Mouse (Mus musculus) T-cell, adult 2 months (primary cell): Measurements from ENCODE around the gene Ms4a14.
"Not testable (repeated sequence)": the region's sequence is repeated elsewhere in the genome, so short reads cannot be mapped to it uniquely, and the experiment has no call there.

Experiments
- DNase-seq: peaks from one replicate; pipeline ENCODE4 v3.0.0; 2022; ENCODE audit warnings: low spot score

Gene Ms4a14

DNA sequence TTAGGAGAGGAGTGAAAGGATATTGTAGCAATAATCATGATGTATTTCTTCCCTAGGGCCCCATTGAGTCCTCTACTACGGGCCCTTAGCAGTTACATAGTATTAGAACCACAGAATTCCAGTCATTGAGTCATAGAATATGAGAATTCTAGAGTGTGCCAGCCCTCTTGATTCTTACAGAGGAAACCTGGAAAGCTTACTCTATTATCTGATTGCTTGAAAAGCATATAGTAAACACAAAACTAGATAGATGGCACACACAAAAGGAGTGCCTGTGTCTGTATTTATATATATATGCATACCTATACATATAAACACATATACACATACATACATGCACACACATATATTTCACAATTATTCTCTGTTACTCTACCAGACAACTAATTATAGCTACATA, at the start of gene Ms4a14:
Ms4a14 (minus strand) TSS at position 101 of the 400 bp plus-strand sequence.
- DNase-seq: no peak

DNA sequence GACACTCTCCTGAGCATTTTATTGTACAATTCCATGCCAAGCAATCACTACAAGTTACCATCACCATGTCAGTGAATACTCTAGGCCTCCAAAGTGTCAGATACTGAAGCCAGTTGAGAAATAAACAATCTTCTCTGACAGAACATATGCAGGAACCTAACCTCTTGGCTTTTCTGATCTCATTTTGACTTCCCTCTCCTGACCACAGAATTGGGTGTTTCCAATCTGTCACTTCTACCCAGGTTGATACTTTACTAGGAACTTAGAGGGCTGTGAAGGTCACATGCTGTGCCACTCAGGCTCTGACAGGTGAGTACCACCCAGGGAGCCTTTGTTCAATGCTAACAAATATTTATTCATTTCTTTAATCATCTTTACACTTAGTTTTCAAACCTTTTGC, 47.7 kb upstream of the Ms4a14 start:
- peak; percentile 90 for DNase-seq

- DNase-seq: peak; percentile 58
These were observed 45.9 kb upstream of the Ms4a14 start for GRCm38 (mm10) chr19:11360106-11360505.

- peak; percentile 91 for DNase-seq
These were observed 41.5 kb upstream of the Ms4a14 start for GRCm38 (mm10) chr19:11355730-11356129.

DNA sequence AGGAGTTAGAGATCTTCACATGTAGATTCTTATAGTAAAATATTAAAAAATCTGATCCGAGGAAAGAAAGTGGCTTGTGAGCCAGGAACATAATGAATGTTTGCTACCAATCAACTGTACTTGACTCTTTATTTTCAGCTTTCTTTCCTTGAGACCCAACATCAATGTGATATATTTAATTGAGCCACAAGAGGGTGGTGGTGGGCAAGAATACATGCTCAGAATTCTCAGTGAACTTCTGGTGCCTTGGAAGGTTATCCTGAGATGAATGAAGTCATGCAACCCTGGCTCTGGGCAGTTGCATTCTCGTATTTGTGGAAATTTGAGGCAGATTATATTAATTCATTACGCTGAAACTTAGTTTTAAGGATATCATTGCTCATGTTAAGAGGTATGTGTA, 37.6 kb upstream of the Ms4a14 start:
- peak; percentile 62 for DNase-seq

DNA sequence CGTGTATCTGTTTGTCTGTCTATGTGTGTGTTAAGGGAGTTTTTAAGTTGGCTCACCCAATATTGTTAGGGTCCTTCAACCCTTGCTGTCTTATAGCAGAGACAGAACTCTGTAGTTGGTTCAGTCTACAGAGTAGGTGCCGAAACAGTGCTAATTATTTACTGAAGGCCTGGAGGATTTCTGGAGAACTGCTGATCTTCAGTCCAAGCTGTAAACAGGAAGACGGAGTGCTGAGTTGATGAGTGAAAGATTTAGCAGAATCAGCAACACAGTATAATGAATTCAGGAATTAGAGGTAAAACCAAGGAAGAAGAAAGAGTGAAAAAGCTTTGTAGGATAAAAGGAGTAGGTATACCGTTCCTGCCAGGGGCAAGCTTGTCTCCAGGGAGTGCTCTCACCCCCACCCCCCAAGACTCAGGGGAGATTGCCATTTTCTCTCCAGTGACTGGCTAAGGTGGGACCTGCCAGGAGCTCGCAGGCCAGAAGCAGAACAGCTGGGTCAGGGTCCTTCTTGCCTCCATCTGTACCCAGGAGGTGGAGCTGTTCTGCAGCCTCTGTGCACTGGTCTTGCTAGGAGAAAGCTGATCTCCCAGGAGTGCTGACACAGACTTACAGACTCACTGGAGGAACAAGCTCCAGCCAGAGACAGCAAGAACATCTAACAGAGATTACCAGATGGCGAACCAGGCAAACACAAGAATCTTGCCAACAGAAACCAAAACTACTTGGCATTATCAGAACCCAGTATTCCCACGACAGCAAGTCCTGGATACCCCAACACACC, 35.6 kb upstream of the Ms4a14 start:
- no peak for DNase-seq

DNA sequence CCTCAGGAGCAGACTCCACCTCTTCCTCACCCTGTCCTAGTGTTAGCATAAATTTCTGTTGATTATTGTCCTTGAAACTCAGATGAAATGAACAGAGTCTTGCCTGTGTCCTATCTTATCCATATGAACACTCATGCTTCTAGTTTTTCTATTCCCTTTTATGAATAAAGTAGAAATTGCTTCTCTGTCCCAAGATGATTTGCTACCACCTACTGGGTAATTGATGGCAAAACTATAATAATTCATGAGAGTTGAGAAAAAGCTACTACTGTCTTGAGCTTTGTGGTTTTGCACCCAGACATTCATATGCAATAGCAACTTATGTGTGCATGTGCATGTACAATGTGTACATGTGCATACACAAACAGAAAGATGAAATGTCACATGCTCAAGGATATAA, 29.7 kb upstream of the Ms4a14 start:
- DNase-seq: no peak

GRCm38 (mm10) chr19:11343147-11343546, 28.9 kb upstream of the Ms4a14 start:
- DNase-seq: no peak

GRCm38 (mm10) chr19:11335932-11336331, 21.7 kb upstream of the Ms4a14 start, which contains the start of gene Ms4a7:
Ms4a7 (minus strand) TSS chr19:11336146.
- DNase-seq: no peak

DNA sequence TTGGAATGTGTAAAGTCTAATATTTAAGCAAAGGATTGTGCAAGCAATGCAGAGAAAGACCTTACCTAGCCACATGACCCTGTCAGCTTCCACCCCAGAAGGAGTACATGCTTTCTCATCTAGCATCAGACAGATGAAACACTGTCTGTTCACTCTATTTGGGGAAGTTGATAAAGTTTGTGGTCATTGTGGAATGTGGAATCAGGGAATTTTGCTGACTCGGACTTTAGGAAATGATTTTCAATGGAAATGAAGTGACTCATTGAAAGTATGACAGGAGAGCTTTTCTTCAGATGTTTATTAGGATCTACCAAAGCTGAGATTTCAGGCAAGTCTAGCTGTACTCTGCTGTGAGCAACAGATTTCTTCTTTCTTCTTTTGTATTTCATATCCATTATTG, 6.9 kb upstream of the Ms4a14 start:
- DNase-seq: no peak

GRCm38 (mm10) chr19:11316786-11317185, 2.5 kb upstream of the Ms4a14 start:
- DNase-seq: no peak

DNA sequence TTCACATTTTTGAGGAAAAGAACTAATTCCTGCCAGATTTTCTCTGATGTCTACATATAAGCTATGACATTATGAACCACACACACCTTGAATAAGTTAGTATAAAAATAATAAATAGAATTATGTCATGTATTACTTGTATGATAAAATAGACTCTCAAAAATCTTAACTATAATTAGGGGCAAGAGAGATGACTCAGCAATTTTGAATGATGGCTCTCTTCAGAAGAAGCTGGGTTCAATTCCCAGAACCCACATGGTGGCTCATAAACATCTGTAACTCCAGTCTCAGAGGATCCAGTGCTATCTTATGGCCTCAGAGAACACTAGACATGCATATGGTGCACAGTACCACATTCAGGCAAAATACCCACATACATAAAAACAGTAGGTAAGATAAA, 5.4 kb downstream of the Ms4a14 start:
- no peak for DNase-seq

- DNase-seq: not testable (repeated sequence)
These were observed 14.7 kb downstream of the Ms4a14 start for GRCm38 (mm10) chr19:11299529-11299928.

DNA sequence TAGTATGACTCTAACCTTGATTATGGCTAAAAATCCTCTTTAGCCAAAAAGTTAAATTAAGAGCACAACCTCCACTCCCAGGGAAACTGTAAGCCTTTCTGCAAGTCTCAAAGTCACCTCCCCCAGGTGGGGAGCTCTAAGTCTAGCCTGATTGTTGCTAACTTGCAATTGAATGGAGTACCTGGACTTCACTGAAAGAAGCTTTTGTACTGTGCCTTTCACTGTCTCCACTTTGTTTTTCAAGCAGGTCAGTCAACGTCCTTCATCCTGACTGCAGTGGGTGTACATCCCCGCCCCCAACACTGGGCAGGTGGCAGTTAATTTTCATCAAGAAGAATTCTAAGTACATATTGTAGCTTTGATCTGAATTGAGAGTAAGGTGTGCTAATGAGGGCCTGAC, 15.3 kb downstream of the Ms4a14 start:
- DNase-seq: no peak

- DNase-seq: not testable (repeated sequence)
These were observed 20.6 kb downstream of the Ms4a14 start for GRCm38 (mm10) chr19:11293616-11294015.

- DNase-seq: peak; percentile 32
These were observed 21.3 kb downstream of the Ms4a14 start for GRCm38 (mm10) chr19:11292990-11293389.

DNA sequence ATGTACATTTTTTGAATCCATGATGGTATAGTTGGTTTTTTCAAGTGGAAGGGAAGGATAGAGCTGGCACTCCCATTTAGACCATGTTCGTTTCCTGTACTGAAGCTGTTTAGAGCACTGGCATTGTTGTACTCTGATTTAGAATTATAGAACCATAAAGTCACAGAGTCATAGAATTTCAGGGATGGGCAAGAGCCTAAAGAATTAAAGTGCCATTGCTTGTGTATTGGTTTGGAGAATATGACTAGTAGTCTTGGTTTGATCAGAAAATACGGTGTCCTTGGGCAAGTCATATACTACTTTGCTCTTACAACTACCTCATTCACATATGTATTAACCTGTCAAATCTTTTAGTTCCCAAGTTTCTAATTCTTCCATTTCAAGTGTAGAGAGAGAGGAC, 30.5 kb downstream of the Ms4a14 start, which contains the start of gene Ms4a5:
Ms4a5 (minus strand) TSS at position 101 of the 400 bp plus-strand sequence.
- no peak for DNase-seq

DNA sequence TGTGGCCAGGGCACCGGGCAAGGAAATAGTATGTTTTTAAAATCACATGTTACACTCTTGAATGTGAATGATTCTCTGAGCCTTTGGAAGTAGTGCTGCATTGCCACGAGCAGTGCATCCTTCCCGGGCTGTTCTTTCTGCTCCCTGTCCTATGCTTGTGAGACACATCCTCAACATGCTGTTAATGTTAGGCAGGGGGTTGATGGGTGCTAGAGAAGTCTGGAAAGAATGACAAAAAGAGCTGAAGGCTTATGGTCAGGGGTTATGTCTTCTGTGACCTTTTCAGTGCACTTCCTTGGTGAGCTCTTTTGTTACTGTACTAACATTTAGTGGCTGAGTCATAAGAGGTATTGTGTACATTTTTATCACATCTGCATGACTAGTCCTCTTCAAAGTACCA, 34.0 kb downstream of the Ms4a14 start:
- no peak for DNase-seq

GRCm38 (mm10) chr19:11276431-11276830, 37.8 kb downstream of the Ms4a14 start:
- DNase-seq: no peak

- DNase-seq: no peak
These were observed 47.3 kb downstream of the Ms4a14 start for GRCm38 (mm10) chr19:11266956-11267355.

DNA sequence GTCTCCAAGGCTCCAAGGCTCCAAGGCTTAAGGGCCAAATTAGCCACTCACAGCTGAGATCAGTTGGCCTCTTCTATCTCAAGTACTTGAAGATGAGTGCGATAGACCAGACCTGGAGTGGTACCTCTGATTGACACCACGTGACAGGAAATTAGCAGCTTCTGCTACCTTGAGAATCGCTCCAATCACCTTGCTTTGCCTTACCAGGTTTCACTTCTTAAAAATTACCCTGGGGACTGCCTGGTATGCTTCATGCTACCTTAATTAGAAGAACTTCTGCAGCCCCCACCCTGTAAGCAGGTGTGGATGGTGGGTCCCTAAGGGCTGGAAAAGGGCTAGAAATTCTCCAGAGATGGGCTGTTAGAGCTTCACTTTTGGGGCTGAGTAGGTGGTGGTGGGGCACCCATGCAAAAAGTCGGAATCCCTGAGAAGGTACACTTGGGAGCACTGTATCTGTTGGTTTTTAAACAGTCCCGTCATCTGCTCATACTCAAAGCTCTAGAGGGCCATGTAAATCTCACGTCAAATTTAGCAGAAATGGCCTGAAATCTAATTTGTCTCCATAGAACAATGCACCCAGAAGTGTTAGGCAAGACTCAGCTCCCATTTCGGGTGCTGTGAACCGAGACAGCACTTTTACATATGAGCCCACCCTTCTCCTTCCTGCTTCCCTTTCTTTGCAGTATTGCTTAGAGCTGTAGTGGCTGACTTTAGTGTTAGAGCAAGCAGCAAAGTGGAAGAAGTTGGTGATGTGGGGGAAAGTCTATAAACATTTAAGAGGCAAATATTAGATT, 48.0 kb downstream of the Ms4a14 start, which contains the start of gene Ms4a1:
Ms4a1 (minus strand) TSS at position 190 of the 794 bp plus-strand sequence.
- no peak for DNase-seq

DNA sequence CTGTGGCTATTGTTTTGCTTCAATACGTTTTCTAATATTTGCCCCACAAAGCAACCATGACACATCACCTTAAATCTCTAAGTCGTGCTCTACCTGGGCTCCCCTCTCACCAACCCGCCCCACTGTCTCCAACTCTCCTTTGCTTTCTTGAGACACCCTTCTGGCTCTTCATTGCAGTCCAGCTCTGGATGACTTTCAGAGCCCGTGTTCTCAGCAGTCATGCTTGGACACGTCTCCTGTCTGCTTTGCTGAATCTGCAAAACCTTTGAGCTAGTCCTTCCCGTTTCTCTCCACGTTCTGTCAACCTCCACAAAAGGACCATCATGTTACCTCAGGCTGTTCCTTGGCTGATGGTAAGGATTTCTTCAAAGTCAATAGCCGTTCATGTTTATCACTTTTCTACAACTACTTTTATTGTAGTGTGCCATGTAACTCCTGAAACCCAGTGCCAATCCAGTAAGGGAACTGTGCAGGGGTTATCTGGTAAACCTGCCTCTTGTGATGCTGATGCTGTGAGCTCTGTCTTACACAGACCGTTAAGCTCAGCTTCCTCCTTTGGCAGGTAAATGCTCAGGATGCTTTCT, 49.6 kb downstream of the Ms4a14 start:
- DNase-seq: no peak

- no peak for DNase-seq
These were observed 50.7 kb downstream of the Ms4a14 start for GRCm38 (mm10) chr19:11263549-11263948.
